Mouse (Mus musculus) T-helper 1 cell (primary cell): Measurements from ENCODE around the gene Lgmn.

Source experiments
- in situ Hi-C: fragments of 300-600 bp; cut with MboI, MseI; formaldehyde crosslinking; loops from one replicate; pipeline ENCODE4 v1.15.1; 2025; ENCODE audit warnings: high pct_unique_total_duplicates

The Lgmn gene

GRCm38 (mm10) chr12:102436939-102437526, 2.6 kb downstream of the Lgmn start:
- in situ Hi-C loops = loop anchor here (25.0 kb wide), 1 partner anchor 1700 kb away; the partner anchor contains the start of gene Rps6ka5

- in situ Hi-C loops = loop anchor here (25.0 kb wide), 1 partner anchor 1697 kb away; the partner anchor contains the start of gene Rps6ka5
Observed at GRCm38 (mm10) chr12:102434107-102434506, 5.5 kb downstream of the Lgmn start.

GRCm38 (mm10) chr12:102432238-102432637, 7.4 kb downstream of the Lgmn start:
- in situ Hi-C loops = loop anchor here (25.0 kb wide), 1 partner anchor 1695 kb away; the partner anchor contains the start of gene Rps6ka5

DNA sequence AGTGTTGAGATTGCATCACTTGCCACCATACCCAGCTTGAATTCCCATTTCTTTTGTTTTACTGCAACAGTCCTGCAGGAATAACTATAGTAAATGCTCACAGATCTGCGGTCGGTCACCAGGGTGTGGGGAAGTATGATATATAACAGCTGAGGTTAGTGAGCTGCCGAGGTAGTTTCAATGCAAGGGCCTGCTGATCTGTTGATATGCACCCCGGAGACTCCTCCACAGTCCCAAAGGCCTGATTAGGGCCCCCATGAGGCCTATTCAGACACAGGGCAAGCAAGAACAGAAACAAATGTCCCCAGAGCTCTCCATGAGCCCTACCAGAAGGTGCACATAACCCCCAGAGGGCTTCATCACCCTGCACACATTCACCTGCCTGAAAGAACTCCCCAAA, 9.4 kb downstream of the Lgmn start:
- in situ Hi-C loops = loop anchor here (25.0 kb wide), 1 partner anchor 1693 kb away; the partner anchor contains the start of gene Rps6ka5

DNA sequence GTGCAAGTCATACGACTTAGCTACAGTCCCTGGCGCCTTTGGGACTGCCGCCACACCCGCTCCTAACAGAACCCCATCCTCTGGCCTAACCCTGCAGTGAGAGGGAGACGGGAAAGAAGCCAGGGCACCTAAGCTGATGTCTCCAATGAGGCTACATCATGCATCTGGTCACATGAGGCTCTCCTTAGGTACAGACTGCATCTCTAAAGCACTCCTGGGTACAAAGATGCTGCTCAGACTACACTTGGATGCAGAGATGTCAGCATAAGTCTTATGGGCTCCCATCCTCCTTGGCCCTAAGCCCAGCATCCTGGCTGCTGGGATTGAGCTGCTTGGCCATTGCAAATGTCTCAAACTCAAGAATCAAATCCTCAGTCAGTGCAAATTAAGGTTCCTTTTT, 10.0 kb downstream of the Lgmn start:
- in situ Hi-C loops = loop anchor here (25.0 kb wide), 1 partner anchor 1692 kb away; the partner anchor contains the start of gene Rps6ka5

DNA sequence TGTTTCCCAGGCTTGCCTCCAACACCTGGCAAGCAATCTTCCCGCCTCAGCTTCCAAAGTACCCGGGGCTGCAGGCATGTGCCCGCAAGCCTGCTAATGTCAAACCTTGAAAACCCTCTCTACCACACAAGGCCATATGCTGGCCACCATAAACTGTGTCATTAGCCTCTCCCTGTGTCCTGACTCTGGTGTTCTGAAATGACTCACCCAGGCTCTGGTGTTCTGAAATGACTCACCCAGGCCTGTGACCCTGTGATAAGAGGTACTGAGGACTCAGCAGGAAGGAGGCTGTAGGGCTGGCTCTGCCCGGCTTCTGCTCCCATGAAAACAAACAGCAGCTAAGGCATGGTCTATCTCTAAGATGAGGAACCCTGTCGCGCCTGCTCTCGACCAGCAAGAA, 13.3 kb downstream of the Lgmn start:
- in situ Hi-C loops = loop anchor here (25.0 kb wide), 1 partner anchor 1689 kb away; the partner anchor contains the start of gene Rps6ka5

DNA sequence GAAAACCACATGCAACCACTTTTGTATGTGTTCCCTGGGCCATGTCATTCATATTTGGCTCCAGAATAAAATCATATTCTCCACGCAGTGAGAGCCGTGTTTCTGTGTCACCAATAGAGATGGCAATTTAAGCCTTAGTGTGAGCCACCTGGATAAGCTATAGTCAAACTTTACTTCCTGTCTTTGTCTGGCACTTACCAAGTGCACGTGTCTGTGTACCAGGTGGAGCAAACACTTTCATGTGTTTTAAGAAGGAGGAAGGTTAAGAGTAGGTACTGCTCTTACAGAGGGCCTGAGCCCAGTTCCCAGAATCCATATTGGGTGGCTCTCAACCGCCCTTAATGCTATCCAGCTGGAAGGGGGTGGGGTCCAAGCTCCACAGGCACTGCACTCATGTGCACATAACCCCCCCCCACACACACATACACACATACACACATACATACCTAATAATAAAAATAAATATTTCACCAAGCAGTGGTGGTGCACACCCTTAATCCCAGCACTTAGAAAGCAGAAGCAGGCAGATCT, 14.5 kb downstream of the Lgmn start:
- in situ Hi-C loops = loop anchor here (25.0 kb wide), 1 partner anchor 1688 kb away; the partner anchor contains the start of gene Rps6ka5

DNA sequence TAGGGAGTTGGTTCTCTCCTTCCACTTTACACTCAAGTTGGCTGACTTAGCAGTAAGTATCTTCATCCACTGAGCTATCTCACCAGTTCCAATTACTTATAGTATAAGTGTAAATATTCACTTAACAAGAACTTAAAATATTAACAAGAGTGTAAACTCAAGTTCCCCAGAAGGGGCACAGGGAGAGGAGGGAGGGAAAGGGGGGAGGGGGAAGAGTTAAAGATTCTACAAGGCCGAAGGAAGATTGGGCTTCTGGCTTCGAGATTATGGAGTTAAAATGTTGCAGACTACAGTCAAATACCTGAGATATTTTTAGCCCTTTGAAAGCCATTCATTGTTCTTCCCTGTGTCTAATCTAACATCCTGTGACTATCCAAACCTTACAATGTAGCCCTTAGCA, 15.2 kb downstream of the Lgmn start:
- in situ Hi-C loops = no loop called here

GRCm38 (mm10) chr12:102423625-102424024, 16.0 kb downstream of the Lgmn start:
- in situ Hi-C loops = no loop called here

DNA sequence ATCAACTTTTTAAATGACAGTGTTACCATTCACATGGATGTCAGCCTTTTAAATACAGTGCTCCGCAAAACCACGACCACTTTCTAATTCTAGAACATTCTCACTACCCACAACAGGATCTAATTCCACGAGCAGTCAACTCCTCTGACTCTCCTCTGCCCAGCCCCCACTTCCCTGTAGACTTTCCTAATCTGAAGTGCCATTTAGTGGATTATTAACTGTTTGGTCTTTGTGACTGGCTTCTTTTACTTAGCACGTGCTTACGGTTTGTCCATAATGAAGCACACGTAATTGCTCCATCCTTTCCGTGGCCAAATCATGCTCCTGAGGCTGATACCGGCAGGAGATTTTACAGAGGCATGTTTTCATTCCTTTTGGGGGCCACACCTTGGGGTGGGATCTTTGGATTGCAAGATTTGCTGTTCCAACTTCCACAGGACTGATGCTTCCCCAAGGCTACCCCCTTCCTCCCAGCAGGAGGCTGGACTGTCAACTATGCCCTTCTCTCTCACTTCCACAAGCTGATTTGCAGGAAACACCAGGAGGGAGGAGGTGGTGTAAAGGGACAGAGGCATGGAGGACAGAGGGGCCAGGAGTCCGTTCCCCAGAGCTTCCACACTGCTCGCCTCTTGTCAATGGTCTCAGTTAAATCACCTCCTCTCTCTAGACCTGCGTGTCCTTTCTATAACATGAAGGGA, 16.8 kb downstream of the Lgmn start:
- in situ Hi-C loops = no loop called here

- in situ Hi-C loops = no loop called here
Observed at GRCm38 (mm10) chr12:102422065-102422464, 17.5 kb downstream of the Lgmn start.

- in situ Hi-C loops = no loop called here
Observed at GRCm38 (mm10) chr12:102420168-102420890, 19.3 kb downstream of the Lgmn start.

GRCm38 (mm10) chr12:102419544-102419943, 20.1 kb downstream of the Lgmn start:
- in situ Hi-C loops = no loop called here

- in situ Hi-C loops = no loop called here
Observed at GRCm38 (mm10) chr12:102417701-102418100, 21.9 kb downstream of the Lgmn start.

DNA sequence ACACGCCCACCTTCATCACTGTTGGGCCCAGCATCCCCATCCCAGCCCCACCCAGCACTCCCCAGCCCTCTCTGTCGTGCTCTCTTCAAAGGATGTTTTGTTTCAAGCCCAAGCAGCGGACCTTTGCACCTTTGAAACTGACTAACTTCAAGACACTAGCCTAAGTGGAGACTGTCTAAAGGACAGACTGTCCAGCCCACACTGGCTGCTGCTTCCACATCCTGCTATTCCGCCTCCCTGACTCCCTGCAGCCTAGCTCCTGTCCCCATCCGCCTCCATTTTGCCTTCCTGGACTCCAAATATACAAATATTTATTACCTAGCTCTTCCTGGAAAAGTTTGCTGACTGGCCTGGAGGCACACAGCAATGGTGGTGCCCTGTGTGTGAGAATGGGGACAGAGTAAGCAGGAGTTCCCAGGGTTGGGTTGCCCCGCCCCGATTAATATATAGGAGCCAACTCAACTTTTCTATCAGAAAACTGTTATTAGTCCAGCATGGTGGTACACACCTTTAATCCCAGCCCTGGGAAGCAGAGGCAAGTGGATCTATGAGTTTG, 22.6 kb downstream of the Lgmn start:
- in situ Hi-C loops = no loop called here

DNA sequence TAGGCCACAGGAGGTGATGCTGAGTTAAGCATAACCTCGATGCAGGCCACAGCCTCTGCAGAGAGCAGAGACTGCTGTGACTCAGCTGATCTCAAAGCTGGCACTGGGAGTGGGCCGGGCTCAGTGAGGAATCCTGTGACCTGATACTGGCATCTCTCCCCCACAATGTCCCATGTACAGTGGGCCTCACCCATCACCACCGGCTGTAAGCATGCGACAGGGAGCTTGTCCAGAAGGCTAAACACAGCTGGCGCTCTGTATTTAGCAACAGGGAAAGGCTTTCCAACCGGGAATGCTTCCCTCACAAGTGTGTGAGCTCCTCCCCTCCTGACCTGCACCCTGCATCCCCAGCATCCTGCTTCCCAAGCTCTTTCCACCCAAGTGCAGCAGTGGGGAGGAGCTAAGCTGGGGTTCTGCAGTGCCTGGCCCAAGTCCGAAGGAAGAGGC, 23.2 kb downstream of the Lgmn start:
- in situ Hi-C loops = no loop called here

DNA sequence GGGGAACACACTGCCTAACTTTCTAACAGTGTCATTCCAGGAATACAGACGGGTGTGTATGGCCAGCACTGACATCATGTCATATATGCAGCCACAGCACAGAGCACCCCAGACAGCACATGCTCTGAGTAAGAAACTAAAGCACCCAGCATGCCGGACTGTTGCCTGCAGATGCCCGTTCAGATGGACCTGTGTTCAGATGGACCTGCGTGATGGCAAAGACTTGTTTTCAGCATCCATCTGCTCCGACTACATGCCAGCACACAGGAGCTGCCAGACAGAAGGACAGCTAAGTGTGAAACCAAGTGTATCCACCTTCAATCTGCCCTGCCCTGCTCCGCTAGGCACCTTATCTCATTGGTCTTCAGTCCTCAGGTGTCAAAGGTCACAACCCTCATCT, 24.9 kb downstream of the Lgmn start:
- in situ Hi-C loops = no loop called here

DNA sequence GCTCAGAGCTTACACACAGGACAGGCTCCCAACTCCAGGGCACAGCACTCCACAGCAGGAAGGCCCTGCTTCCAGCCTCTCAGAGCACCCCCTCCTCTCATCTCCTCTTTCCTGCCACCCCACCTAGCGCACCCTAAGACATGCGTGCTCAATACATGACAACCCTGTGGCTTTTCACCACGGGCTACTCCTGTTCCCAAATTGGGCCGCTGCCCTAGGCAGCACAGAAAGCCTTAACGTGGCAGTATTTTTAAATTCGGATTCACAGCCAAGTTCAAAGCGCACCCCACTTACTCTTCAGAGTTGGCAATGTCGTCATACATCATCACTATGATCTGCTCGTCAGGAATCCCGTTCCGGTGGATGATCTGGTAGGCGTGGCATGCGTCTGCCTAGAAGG, 26.4 kb downstream of the Lgmn start:
- in situ Hi-C loops = no loop called here

GRCm38 (mm10) chr12:102398588-102398987, 41.0 kb downstream of the Lgmn start:
- in situ Hi-C loops = loop anchor here (5.0 kb wide), 1 partner anchor 49 kb away; no protein-coding TSS in a partner anchor

GRCm38 (mm10) chr12:102395998-102396991, 43.3 kb downstream of the Lgmn start:
- in situ Hi-C loops = loop anchor here (5.0 kb wide), 1 partner anchor 51 kb away; no protein-coding TSS in a partner anchor
